Mouse (Mus musculus) liver, postnatal 0 days (tissue): ENCODE measurements at regions not wholly inside any gene's neighbourhood (a gene's known extent, or its start where the extent isn't known, plus 50 kb on each side); places are given as distances from the start of the nearest gene placed in this dataset.

Experiments used
- ATAC-seq: fragments of 200-750 bp; cut with Nextera tagmentation; 2 replicates; pipeline ENCODE4 v1.8.0; 2017; ENCODE audit warnings: mild to moderate bottlenecking, moderate library complexity
- DNase-seq: peaks from one replicate; pipeline ENCODE4 v3.0.0-alpha.2; 2016
- H3K27ac ChIP-seq: fragments of 300-500 bp; sonication (generic); 2 replicates; pipeline ENCODE4 v1.5.1; 2014; ENCODE audit warnings: antibody characterized with exemption, moderate library complexity, mild to moderate bottlenecking, low read depth
- H3K27me3 ChIP-seq: fragments of 300-500 bp; sonication (generic); 2 replicates; pipeline ENCODE4 v1.6.1; 2014; ENCODE audit warnings: low read length, control low read depth, mixed read lengths; ENCODE audit not compliant: insufficient read depth
- H3K36me3 ChIP-seq: fragments of 300-500 bp; sonication (generic); replicated peaks from 2 replicates; pipeline ENCODE4 v1.6.1; 2014; ENCODE audit warnings: mild to moderate bottlenecking, control low read depth, low read length, moderate library complexity, mixed read lengths; ENCODE audit not compliant: insufficient read depth
- H3K4me1 ChIP-seq: fragments of 300-500 bp; sonication (generic); 2 replicates; pipeline ENCODE4 v1.6.1; 2014; ENCODE audit warnings: antibody characterized with exemption, mild to moderate bottlenecking, control low read depth; ENCODE audit not compliant: insufficient read depth
- H3K4me2 ChIP-seq: fragments of 300-500 bp; sonication (generic); 2 replicates; pipeline ENCODE4 v1.6.1; 2014; ENCODE audit warnings: low read depth, mild to moderate bottlenecking, low read length, moderate library complexity, mixed read lengths
- H3K4me3 ChIP-seq: fragments of 300-500 bp; sonication (generic); 2 replicates; pipeline ENCODE4 v1.5.1; 2014; ENCODE audit warnings: low read depth, low read length
- H3K9ac ChIP-seq: fragments of 300-500 bp; sonication (generic); replicated peaks from 2 replicates; pipeline ENCODE4 v1.6.1; 2014; ENCODE audit warnings: mild to moderate bottlenecking, moderate library complexity
- H3K9me3 ChIP-seq: fragments of 300-500 bp; sonication (generic); 2 replicates; pipeline ENCODE4 v1.6.1; 2016; ENCODE audit warnings: mild to moderate bottlenecking, control low read depth, low read length, mixed read lengths
- CTCF ChIP-seq: sonication (generic); IDR thresholded peaks from 2 replicates; pipeline ENCODE4 v1.5.1; 2016; ENCODE audit warnings: antibody characterized with exemption, low read depth
- EP300 ChIP-seq: IDR thresholded peaks from 2 replicates; pipeline ENCODE4 v1.6.1; 2016; ENCODE audit warnings: antibody characterized with exemption, low read depth, mild to moderate bottlenecking
- WGBS: fragments of 180-500 bp; shearing (Covaris S2); extraction: QIAGEN DNeasy Blood & Tissue Kit; methylation state at CpG from one replicate; pipeline ENCODE4 v1.1.7; 2014; ENCODE audit not compliant: insufficient replicate concordance; 5-methylcytosine and 5-hydroxymethylcytosine counted together

GRCm38 (mm10) chr8:127662776-127663499 lies 599.2 kb downstream of the Pard3 start:
- ATAC-seq: no peak
- WGBS: 84% methylated on average over 2 of the region's 2 CpGs
- H3K27me3 ChIP-seq: no peaks in the 10 kb centered on the region

DNA sequence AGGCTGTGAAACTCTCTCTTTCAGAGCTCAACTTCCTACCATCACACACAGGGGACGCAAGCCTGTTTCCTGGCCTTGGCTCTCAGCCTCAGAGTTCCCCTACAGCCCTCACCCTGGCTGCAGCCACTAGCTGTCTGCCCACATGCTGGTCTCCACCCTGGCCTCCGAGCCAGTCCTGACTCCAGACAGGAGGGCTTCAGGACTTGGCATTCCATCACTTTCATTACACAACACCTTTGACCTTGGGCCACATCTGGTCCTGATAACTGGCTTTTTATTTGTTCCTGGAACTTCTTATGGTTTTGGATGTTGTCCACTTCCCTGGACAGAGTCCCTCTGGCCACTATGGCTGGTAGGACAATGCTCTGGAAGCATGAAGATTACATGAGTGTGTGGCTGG lies 602.9 kb downstream of the Pard3 start:
- H3K9me3 ChIP-seq: no peaks in the 10 kb centered on the region
- TF ChIP-seq EP300: no peak
- no peak for TF ChIP-seq CTCF
- ATAC-seq (no peak), DNase-seq (no peak)
- no peak overlapping the region for H3K27ac ChIP-seq
- H3K4me2 ChIP-seq: no peak overlapping the region
- WGBS: 42% methylated on average over 2 of the region's 2 CpGs
- no peak overlapping the region for H3K4me3 ChIP-seq
- no peak overlapping the region for H3K9ac ChIP-seq
- H3K27me3 ChIP-seq: no peaks in the 10 kb centered on the region
- H3K4me1 ChIP-seq: no peaks in the 10 kb centered on the region
- H3K36me3 ChIP-seq: no peaks in the 10 kb centered on the region

More at GRCm38 (mm10) chr8:127662776-127663499, 599.2 kb downstream of the Pard3 start:
- Histone ChIP-seq H3K36me3 (no peaks in the 10 kb centered on the region), H3K4me1 (no peaks in the 10 kb centered on the region), H3K4me2 (no peak overlapping the region), H3K27ac (no peak overlapping the region), H3K4me3 (no peak overlapping the region), H3K9ac (no peak overlapping the region), H3K9me3 (no peaks in the 10 kb centered on the region)
- no peak for DNase-seq
- no peak for TF ChIP-seq CTCF

DNA sequence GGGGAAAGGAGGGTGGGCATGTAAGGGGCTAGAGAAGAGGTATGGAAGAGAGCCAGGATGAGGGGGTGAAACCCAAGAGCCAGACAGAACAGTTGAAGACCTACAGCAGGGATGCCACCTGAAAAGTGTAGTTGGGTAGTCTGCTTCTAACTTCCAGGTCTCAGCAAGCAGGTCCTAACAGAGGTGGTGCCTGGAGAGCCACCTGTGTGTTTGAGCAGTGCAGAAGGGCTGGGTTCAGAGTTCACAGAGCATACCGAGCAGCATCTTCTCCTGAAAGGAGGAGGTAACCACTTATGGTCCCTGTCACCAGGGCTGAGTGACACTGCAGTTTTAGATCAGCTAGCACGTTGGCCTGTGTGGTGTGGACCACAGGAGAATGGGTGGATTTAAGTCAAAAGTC lies 605.3 kb downstream of the Pard3 start:
- ATAC-seq (no peak), DNase-seq (no peak)
- no peaks in the 10 kb centered on the region for H3K27me3 ChIP-seq
- H3K36me3 ChIP-seq: no peaks in the 10 kb centered on the region
- no peak overlapping the region for H3K27ac ChIP-seq
- no peaks in the 10 kb centered on the region for H3K9me3 ChIP-seq
- 26% methylated on average over 2 of the region's 2 CpGs for WGBS
- H3K4me2 ChIP-seq: no peak overlapping the region
- no peak overlapping the region for H3K9ac ChIP-seq
- TF ChIP-seq EP300: no peak
- TF ChIP-seq CTCF: no peak
- no peaks in the 10 kb centered on the region for H3K4me1 ChIP-seq
- H3K4me3 ChIP-seq: no peak overlapping the region

DNA sequence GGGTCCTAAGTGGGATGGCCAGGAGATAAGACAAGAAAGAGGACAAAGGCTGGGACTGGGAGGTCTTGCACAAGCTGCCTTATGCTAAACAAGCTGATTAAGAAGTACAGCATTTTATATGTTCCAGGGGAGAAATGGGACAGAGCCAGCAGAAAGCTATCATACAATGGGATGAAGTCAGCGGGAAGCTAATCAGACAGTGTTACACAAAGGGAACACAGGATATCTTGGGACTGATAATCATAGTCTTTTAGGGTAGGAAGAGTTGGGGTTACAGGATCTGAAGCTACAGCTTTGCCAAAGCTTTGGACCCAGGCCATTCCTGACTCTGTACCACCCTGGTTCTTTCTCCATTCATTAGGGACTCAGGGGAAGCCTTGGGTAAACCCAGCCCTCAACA lies 610.4 kb downstream of the Pard3 start:
- 65% methylated on average over 1 of the region's 1 CpGs for WGBS
- H3K9ac ChIP-seq: no peak overlapping the region
- no peaks in the 10 kb centered on the region for H3K36me3 ChIP-seq
- DNase-seq (no peak), ATAC-seq (no peak)
- H3K9me3 ChIP-seq: no peaks in the 10 kb centered on the region
- H3K4me3 ChIP-seq: no peak overlapping the region
- no peak overlapping the region for H3K4me2 ChIP-seq
- no peaks in the 10 kb centered on the region for H3K27me3 ChIP-seq
- H3K27ac ChIP-seq: no peak overlapping the region
- H3K4me1 ChIP-seq: no peaks in the 10 kb centered on the region
- TF ChIP-seq EP300: no peak
- TF ChIP-seq CTCF: no peak

DNA sequence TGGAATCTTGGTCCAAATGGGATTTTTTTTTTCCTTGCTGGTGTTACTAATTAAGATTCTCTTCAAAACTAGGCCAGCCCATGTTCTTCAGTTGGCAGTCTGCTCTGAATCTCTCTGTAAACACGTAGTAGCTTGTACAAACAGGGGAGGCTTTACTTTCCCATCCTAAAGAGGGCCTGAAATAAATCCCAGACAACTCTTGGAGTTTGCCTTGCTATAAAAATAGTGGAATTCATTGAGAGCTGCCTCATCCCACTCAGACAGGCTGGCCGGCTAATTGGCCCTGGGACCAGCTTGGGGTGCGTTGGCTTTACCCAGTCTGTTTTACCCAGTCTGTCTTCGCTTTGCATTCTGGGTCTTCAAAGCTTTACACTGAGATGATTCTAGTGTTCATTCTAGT lies 611.7 kb downstream of the Pard3 start:
- no peaks in the 10 kb centered on the region for H3K9me3 ChIP-seq
- no peak overlapping the region for H3K9ac ChIP-seq
- WGBS: 78% methylated on average over 4 of the region's 4 CpGs
- H3K27ac ChIP-seq: no peak overlapping the region
- H3K4me1 ChIP-seq: no peaks in the 10 kb centered on the region
- no peak overlapping the region for H3K4me2 ChIP-seq
- H3K27me3 ChIP-seq: no peaks in the 10 kb centered on the region
- ATAC-seq: no peak
- no peak for DNase-seq
- H3K4me3 ChIP-seq: no peak overlapping the region
- no peaks in the 10 kb centered on the region for H3K36me3 ChIP-seq
- TF ChIP-seq CTCF (no peak), EP300 (no peak)

DNA sequence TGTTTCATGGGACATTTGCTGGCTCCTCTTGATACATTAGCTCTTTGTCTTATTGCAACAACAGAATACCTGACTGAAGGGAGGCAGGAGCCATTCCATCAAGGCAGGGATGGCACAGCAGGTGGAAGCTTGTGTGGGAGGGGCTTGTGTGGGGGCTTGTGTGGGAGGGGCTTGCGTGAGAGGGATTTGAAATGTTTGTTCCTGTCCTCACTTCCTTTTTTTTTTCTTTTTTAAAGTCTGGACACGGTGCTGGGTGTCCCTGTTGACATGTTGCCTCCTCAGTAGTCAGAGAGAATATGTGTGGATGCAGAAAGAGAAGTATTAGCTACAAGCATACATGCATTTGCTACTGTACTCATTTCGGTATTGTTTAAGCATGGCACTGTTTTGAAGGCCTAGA lies 616.5 kb downstream of the Pard3 start:
- 37% methylated on average over 3 of the region's 3 CpGs for WGBS
- no peak for TF ChIP-seq CTCF
- no peak for TF ChIP-seq EP300
- no peak overlapping the region for H3K4me2 ChIP-seq
- no peaks in the 10 kb centered on the region for H3K27me3 ChIP-seq
- H3K36me3 ChIP-seq: no peaks in the 10 kb centered on the region
- H3K9me3 ChIP-seq: no peaks in the 10 kb centered on the region
- no peak overlapping the region for H3K9ac ChIP-seq
- no peaks in the 10 kb centered on the region for H3K4me1 ChIP-seq
- ATAC-seq: no peak
- DNase-seq: no peak
- no peak overlapping the region for H3K4me3 ChIP-seq
- H3K27ac ChIP-seq: no peak overlapping the region

GRCm38 (mm10) chr8:127684213-127684612 lies 620.5 kb downstream of the Pard3 start:
- DNase-seq (no peak), ATAC-seq (no peak)
- Histone ChIP-seq H3K9me3 (no peaks in the 10 kb centered on the region), H3K27me3 (no peaks in the 10 kb centered on the region), H3K4me1 (no peaks in the 10 kb centered on the region), H3K36me3 (no peaks in the 10 kb centered on the region), H3K4me3 (no peak overlapping the region), H3K27ac (no peak overlapping the region), H3K4me2 (no peak overlapping the region), H3K9ac (no peak overlapping the region)
- no peak for TF ChIP-seq EP300
- no peak for TF ChIP-seq CTCF
- 66% methylated on average over 5 of the region's 5 CpGs for WGBS
